Mouse (Mus musculus) left cerebral cortex, adult 9 months (tissue): ENCODE measurements at regions not wholly inside any gene's neighbourhood (a gene's known extent, or its start where the extent isn't known, plus 50 kb on each side); places are given as distances from the start of the nearest gene placed in this dataset.
"Not testable (repeated sequence)": the region's sequence is repeated elsewhere in the genome, so short reads cannot be mapped to it uniquely, and the experiment has no call there.

Source experiments
- DNase-seq, 2 experiments: peaks; one replicate each; pipeline ENCODE4 v3.0.0; 2022; ENCODE audit warnings: low spot score in 2 of 2

- DNase-seq, result peak; percentile 10 to 14
These were observed 527.4 kb upstream of the Gm5150 start for GRCm38 (mm10) chr3:16533643-16534042.

GRCm38 (mm10) chr3:16527511-16527910 lies 521.3 kb upstream of the Gm5150 start:
- not testable (repeated sequence) for DNase-seq

- DNase-seq, result not testable (repeated sequence)
These were observed 482.2 kb upstream of the Gm5150 start for GRCm38 (mm10) chr3:16488431-16488830.

- no peak for DNase-seq
These were observed 476.5 kb upstream of the Gm5150 start for GRCm38 (mm10) chr3:16482750-16483149.

- peak in 1 of 2 experiments; percentile 11 for DNase-seq
These were observed 465.1 kb upstream of the Gm5150 start for GRCm38 (mm10) chr3:16471360-16471759.

- DNase-seq, result peak; percentile 31 to 77
These were observed 460.2 kb upstream of the Gm5150 start for GRCm38 (mm10) chr3:16466388-16466787.

GRCm38 (mm10) chr3:16465357-16465756 lies 459.1 kb upstream of the Gm5150 start:
- DNase-seq, result no peak

- DNase-seq, result no peak
These were observed 458.1 kb upstream of the Gm5150 start for GRCm38 (mm10) chr3:16464301-16464700.

GRCm38 (mm10) chr3:16433033-16433432 lies 426.8 kb upstream of the Gm5150 start:
- no peak for DNase-seq

GRCm38 (mm10) chr3:16431819-16432115 lies 425.5 kb upstream of the Gm5150 start:
- no peak for DNase-seq

- no peak for DNase-seq
These were observed 425.0 kb upstream of the Gm5150 start for GRCm38 (mm10) chr3:16431082-16431818.
